10 mouse cellular contexts compared by ENCODE assay signal in genomic region chr2:31165529-31165928, GRCm38 (mm10). TPM values are rescaled to one million over a fixed set of nuclear protein-coding genes. Genes with fewer than 3 reads are reported as not detected.
DNase-seq lines count a peak whose midpoint lies in the region; ATAC-seq and TF ChIP-seq lines count a peak whose summit lies in the region.
"Had no signal": no experiment of that assay in that cellular context is flagged by ENCODE, and none has a peak within 500 bp of the region (broad histone marks: within the 10 kb centered on the region; RNA-seq: fewer than 3 reads in every experiment).

No protein-coding gene starts in this region.

- peak overlapping the region; percentile 82 for H3K27ac ChIP-seq in lung, embryonic 14.5 days (ENCODE audit: low read depth)
- peak overlapping the region; percentile 47 for H3K27ac ChIP-seq in brown adipose tissue, adult 24 weeks (replicated peaks; ENCODE audit: low read depth, low read length)
- 0 out of 2 replicates have a peak overlapping the region, but pooled peaks have one; percentile 34 for H3K27ac ChIP-seq in olfactory bulb, adult 2 months (ENCODE audit: insufficient read depth, low read depth, low read length)
- H3K27ac ChIP-seq: midbrain, embryonic 15.5 days had no signal

- DNase-seq in lung, embryonic 14.5 days: no peak
- DNase-seq in lung, adult 18-20 months: no peak
- peak; percentile 44 for DNase-seq in induced T-regulatory cell, adult 2 months (ENCODE audit: low read depth)
- DNase-seq in gastrocnemius, adult 18-20 months (ENCODE audit: low spot score): no peak
- DNase-seq in right cerebral cortex, postnatal 10 days (ENCODE audit: low spot score in 2 of 2): no peak
- DNase-seq: cerebellum, postnatal 25 days; right cerebral cortex, postnatal 25 days had no signal

- no peak overlapping the region; the same call in 1 of the 2 replicates for H3K9ac ChIP-seq in lung, embryonic 14.5 days
- H3K9ac ChIP-seq: midbrain, embryonic 15.5 days had no signal

- ATAC-seq in lung, embryonic 14.5 days (ENCODE audit: insufficient read depth): no peak
- ATAC-seq: midbrain, embryonic 15.5 days had no signal

- no peak for TF ChIP-seq CTCF in lung, embryonic 14.5 days (IDR thresholded peaks at IDR 0.05; ENCODE audit: low read depth)
- TF ChIP-seq CTCF in olfactory bulb, adult 2 months (IDR thresholded peaks at IDR 0.05; ENCODE audit: insufficient read depth, low read depth, low read length): no peak

- TF ChIP-seq POLR2A in olfactory bulb, adult 2 months (IDR thresholded peaks at IDR 0.05; ENCODE audit: insufficient read depth, low read depth, low read length): no peak

- H3K36me3 ChIP-seq in lung, embryonic 14.5 days (ENCODE audit: insufficient read depth): peaks cover 32% of the 10 kb centered on the region

- H3K4me2 ChIP-seq in lung, embryonic 14.5 days: no peak overlapping the region
- H3K4me2 ChIP-seq: midbrain, embryonic 15.5 days had no signal

- H3K27me3 ChIP-seq in lung, embryonic 14.5 days (ENCODE audit: insufficient read depth, low read length): no peaks in the 10 kb centered on the region
- H3K27me3 ChIP-seq: midbrain, embryonic 15.5 days had no signal

- H3K9me3 ChIP-seq in lung, embryonic 14.5 days (ENCODE audit: low read depth, low read length): no peaks in the 10 kb centered on the region
- H3K9me3 ChIP-seq: midbrain, embryonic 15.5 days had no signal

- no peak overlapping the region for H3K4me3 ChIP-seq in lung, embryonic 14.5 days (ENCODE audit: low read depth, low read length)
- H3K4me3 ChIP-seq in brown adipose tissue, adult 24 weeks (ENCODE audit: insufficient read depth, low read depth, low read length): no peak overlapping the region
- no peak overlapping the region for H3K4me3 ChIP-seq in olfactory bulb, adult 2 months (ENCODE audit: insufficient read depth, low read depth, low read length)
- H3K4me3 ChIP-seq: midbrain, embryonic 15.5 days had no signal

- WGBS in lung, embryonic 14.5 days: 63% methylated on average over 4 of the region's 4 CpGs
- 80% methylated on average over 4 of the region's 4 CpGs for WGBS in olfactory bulb, adult 2 months

- H3K4me1 ChIP-seq in lung, embryonic 14.5 days (ENCODE audit: insufficient read depth): peaks cover 6% of the 10 kb centered on the region; the same call in 1 of the 2 replicates
- peaks cover 18% of the 10 kb centered on the region for H3K4me1 ChIP-seq in brown adipose tissue, adult 24 weeks (ENCODE audit: control insufficient read depth, insufficient read depth, insufficient read length, low read length)
- H3K4me1 ChIP-seq in olfactory bulb, adult 2 months (ENCODE audit: control insufficient read depth, insufficient read depth, low read length): peaks cover 16% of the 10 kb centered on the region

RNA-seq across cellular contexts. Expression of gene Gpr107, which starts 13.4 kb away (rescaled TPM):
- 23.6 and 24.9 TPM in 2 replicates for polyA plus RNA-seq in lung, embryonic 14.5 days (2014; fragmentation: Nextera tagmentation; extraction: Ambion mirVana)
- 11.9 and 24.7 TPM in 2 replicates for polyA plus RNA-seq in brown adipose tissue, adult 24 weeks (2012; ENCODE audit: insufficient read depth, insufficient read length, missing spikeins)
- polyA plus RNA-seq in olfactory bulb, adult 2 months (2012; ENCODE audit: insufficient read depth, insufficient read length, low replicate concordance, missing spikeins): not detected in 2 replicates
- total RNA-seq in gastrocnemius, adult 18-20 months (2021): 10 to 100 TPM; 21.7 to 23.4 TPM

RNA-seq across cellular contexts. Expression of gene Fnbp1, which starts 23.7 kb away (rescaled TPM):
- 16.8 and 21.1 TPM in 2 replicates for polyA plus RNA-seq in lung, embryonic 14.5 days (2014; fragmentation: Nextera tagmentation; extraction: Ambion mirVana)
- polyA plus RNA-seq in brown adipose tissue, adult 24 weeks (2012; ENCODE audit: insufficient read depth, insufficient read length, missing spikeins): 25.7 and 38.1 TPM in 2 replicates
- 346 and 1,096 TPM in 2 replicates for polyA plus RNA-seq in olfactory bulb, adult 2 months (2012; ENCODE audit: insufficient read depth, insufficient read length, low replicate concordance, missing spikeins)
- total RNA-seq in gastrocnemius, adult 18-20 months (2021): 10 to 100 TPM in 1 of 2 experiments, 1 to 10 TPM in 1; 9.2 to 11.9 TPM
